Mouse (Mus musculus) granulocyte monocyte progenitor cell, adult 5-6 weeks (primary cell): ENCODE measurements around the gene Eif5. TPM values are rescaled to one million over a fixed set of nuclear protein-coding genes. Genes with fewer than 3 reads are reported as not detected.
"Not testable (repeated sequence)": the region's sequence is repeated elsewhere in the genome, so short reads cannot be mapped to it uniquely, and the experiment has no call there.

Source experiments
- ATAC-seq: replicated peaks from 2 replicates; pipeline ENCODE4 v1.8.0; 2016; ENCODE audit warnings: mild to moderate bottlenecking, moderate TSS enrichment, inconsistent platforms; ENCODE audit not compliant: poor library complexity, severe bottlenecking
- total RNA-seq, 2 experiments: library from RNA; stranded (forward) in 1 of 2; stranded (reverse) in 1 of 2; fragments of 200-712, 200-1000 nt in 1 of 2; fragments of >200 nt in 1 of 2; fragmentation: Nextera tagmentation in 1 of 2; gene quantifications; 2 replicates each; pipeline ENCODE4 v1.2.3; 2014 to 2017

The Eif5 gene
- total RNA-seq, 2 experiments from 2014 or later, result 224 to 290 TPM

GRCm38 (mm10) chr12:111520994-111521393 is 16.8 kb upstream of the Eif5 start:
- ATAC-seq, result no peak

- ATAC-seq, result peak; percentile 60
These were observed 13.3 kb upstream of the Eif5 start for GRCm38 (mm10) chr12:111524469-111524868.

- ATAC-seq, result peak; percentile 95
These were observed 12.9 kb upstream of the Eif5 start for GRCm38 (mm10) chr12:111524883-111525282.

GRCm38 (mm10) chr12:111527643-111528281 is 10.1 kb upstream of the Eif5 start:
- no peak for ATAC-seq

- ATAC-seq, result no peak
These were observed 8.6 kb upstream of the Eif5 start for GRCm38 (mm10) chr12:111529192-111529591.

GRCm38 (mm10) chr12:111533096-111533794 is 4.6 kb upstream of the Eif5 start:
- ATAC-seq, result no peak

GRCm38 (mm10) chr12:111535281-111535680 is 2.5 kb upstream of the Eif5 start:
- ATAC-seq, result peak; percentile 15

- ATAC-seq, result peak; percentile 2; the same call in 1 of the 2 replicates
These were observed 2.1 kb upstream of the Eif5 start for GRCm38 (mm10) chr12:111535762-111536161.

- ATAC-seq, result no peak
These were observed 1.1 kb upstream of the Eif5 start for GRCm38 (mm10) chr12:111536746-111537145.

- ATAC-seq, result no peak
These were observed 475 bp upstream of the Eif5 start for GRCm38 (mm10) chr12:111537341-111537740.

GRCm38 (mm10) chr12:111538292-111539040 is 650 bp downstream of the Eif5 start:
- ATAC-seq, result peak; percentile 26

- no peak for ATAC-seq
These were observed 1.2 kb downstream of the Eif5 start for GRCm38 (mm10) chr12:111539041-111539345.

GRCm38 (mm10) chr12:111547070-111547469 is 9.3 kb downstream of the Eif5 start:
- ATAC-seq, result no peak

- peak; percentile 17; the same call in 1 of the 2 replicates for ATAC-seq
These were observed 10.9 kb downstream of the Eif5 start for GRCm38 (mm10) chr12:111548555-111549289.

GRCm38 (mm10) chr12:111550679-111551078 is 12.9 kb downstream of the Eif5 start:
- ATAC-seq, result no peak

- no peak for ATAC-seq
These were observed 14.5 kb downstream of the Eif5 start for GRCm38 (mm10) chr12:111552342-111552741.

GRCm38 (mm10) chr12:111555357-111555756 is 17.5 kb downstream of the Eif5 start:
- ATAC-seq, result no peak

GRCm38 (mm10) chr12:111555893-111556292 is 18.1 kb downstream of the Eif5 start:
- ATAC-seq, result not testable (repeated sequence)

- peak; percentile 80 for ATAC-seq
These were observed 19.7 kb downstream of the Eif5 start for GRCm38 (mm10) chr12:111557538-111557937.

- ATAC-seq, result no peak
These were observed 20.8 kb downstream of the Eif5 start for GRCm38 (mm10) chr12:111558655-111559054.
